Mouse (Mus musculus) kidney, embryonic 14.5 days (tissue): ENCODE results near the gene Myh9. TPM values are rescaled to one million over a fixed set of nuclear protein-coding genes. Genes with fewer than 3 reads are reported as not detected.

Source experiments
- ATAC-seq: fragments of 200-750 bp; cut with Nextera tagmentation; 2 replicates; pipeline ENCODE4 v1.8.0; 2017; ENCODE audit warnings: moderate number of reproducible peaks, mild to moderate bottlenecking, moderate TSS enrichment, moderate library complexity; ENCODE audit not compliant: low FRiP score, low TSS enrichment
- H3K27ac ChIP-seq: fragments of 300-500 bp; sonication (generic); 2 replicates; pipeline ENCODE4 v1.5.1; 2014; ENCODE audit warnings: low read depth, mild to moderate bottlenecking, low read length, moderate library complexity, mixed read lengths
- H3K27me3 ChIP-seq: fragments of 300-500 bp; sonication (generic); 2 replicates; pipeline ENCODE4 v1.6.1; 2014; ENCODE audit warnings: mild to moderate bottlenecking, low read length; ENCODE audit not compliant: control insufficient read depth, insufficient read depth
- H3K36me3 ChIP-seq: fragments of 300-500 bp; sonication (generic); 2 replicates; pipeline ENCODE4 v1.6.1; 2014; ENCODE audit warnings: low read length, mixed read lengths; ENCODE audit not compliant: control insufficient read depth, insufficient read depth
- H3K4me1 ChIP-seq: fragments of 300-500 bp; sonication (generic); 2 replicates; pipeline ENCODE4 v1.6.1; 2014; ENCODE audit warnings: low read length, mixed read lengths; ENCODE audit not compliant: control insufficient read depth, insufficient read depth
- H3K4me2 ChIP-seq: fragments of 300-500 bp; sonication (generic); replicated peaks from 2 replicates; pipeline ENCODE4 v1.6.1; 2014; ENCODE audit warnings: low read depth, mild to moderate bottlenecking, low read length
- H3K4me3 ChIP-seq: fragments of 300-500 bp; sonication (generic); 2 replicates; pipeline ENCODE4 v1.5.1; 2014; ENCODE audit warnings: mild to moderate bottlenecking, low read length
- H3K9ac ChIP-seq: fragments of 300-500 bp; sonication (generic); 2 replicates; pipeline ENCODE4 v1.6.1; 2014; ENCODE audit warnings: low read depth, mild to moderate bottlenecking, low read length, moderate library complexity
- H3K9me3 ChIP-seq: fragments of 300-500 bp; sonication (generic); 2 replicates; pipeline ENCODE4 v1.6.1; 2016; ENCODE audit warnings: low read length; ENCODE audit not compliant: control insufficient read depth
- WGBS: fragments of 180-500 bp; shearing (Covaris S2); extraction: QIAGEN DNeasy Blood & Tissue Kit; methylation state at CpG from one replicate; pipeline ENCODE4 v1.1.7; 2014; 5-methylcytosine and 5-hydroxymethylcytosine counted together
- polyA plus RNA-seq: library from polyadenylated mRNA; unstranded; fragments of >200 nt; fragmentation: Nextera tagmentation; extraction: Ambion mirVana; gene quantifications from 2 replicates; pipeline ENCODE4 v1.2.1, GENCODE M21; 2014

The Myh9 gene
- polyA plus RNA-seq, 1 experiment from 2014 or later, result 72.3 TPM

DNA sequence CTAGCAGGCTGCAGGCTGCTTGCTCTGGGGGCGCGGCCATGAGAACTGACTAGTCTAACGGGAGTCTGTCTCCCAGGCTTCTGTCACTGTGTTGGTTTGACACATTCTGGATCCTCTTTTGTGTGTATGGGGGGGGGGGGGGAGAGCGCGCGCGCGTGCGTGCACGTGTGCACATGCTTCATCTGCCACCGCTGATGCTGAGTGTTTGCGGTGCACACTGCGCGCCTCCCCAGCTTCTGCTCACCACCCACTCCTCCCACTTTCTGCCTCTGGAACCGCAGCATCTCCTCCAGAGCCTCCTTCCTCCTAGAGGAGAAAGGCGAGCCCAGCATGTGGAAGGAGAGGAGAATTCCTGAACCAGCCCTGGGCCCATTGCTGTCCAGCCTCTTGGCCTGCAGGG lies 81.9 kb downstream of the Myh9 start:
- Histone ChIP-seq H3K9ac (no peak overlapping the region), H3K27me3 (no peaks in the 10 kb centered on the region), H3K4me1 (no peaks in the 10 kb centered on the region), H3K9me3 (no peaks in the 10 kb centered on the region), H3K4me2 (no peak overlapping the region), H3K4me3 (no peak overlapping the region), H3K27ac (no peak overlapping the region), H3K36me3 (peaks cover 55% of the 10 kb centered on the region)
- no peak for ATAC-seq
- 94% methylated on average over 15 of the region's 16 CpGs for WGBS

- Histone ChIP-seq H3K4me1 (no peaks in the 10 kb centered on the region), H3K27me3 (no peaks in the 10 kb centered on the region), H3K9ac (no peak overlapping the region), H3K4me2 (no peak overlapping the region), H3K9me3 (no peaks in the 10 kb centered on the region), H3K36me3 (peaks cover 31% of the 10 kb centered on the region), H3K27ac (no peak overlapping the region), H3K4me3 (no peak overlapping the region)
- no peak for ATAC-seq
- 80% methylated on average over 4 of the region's 4 CpGs for WGBS
These were observed 84.3 kb downstream of the Myh9 start for GRCm38 (mm10) chr15:77757586-77758226.

DNA sequence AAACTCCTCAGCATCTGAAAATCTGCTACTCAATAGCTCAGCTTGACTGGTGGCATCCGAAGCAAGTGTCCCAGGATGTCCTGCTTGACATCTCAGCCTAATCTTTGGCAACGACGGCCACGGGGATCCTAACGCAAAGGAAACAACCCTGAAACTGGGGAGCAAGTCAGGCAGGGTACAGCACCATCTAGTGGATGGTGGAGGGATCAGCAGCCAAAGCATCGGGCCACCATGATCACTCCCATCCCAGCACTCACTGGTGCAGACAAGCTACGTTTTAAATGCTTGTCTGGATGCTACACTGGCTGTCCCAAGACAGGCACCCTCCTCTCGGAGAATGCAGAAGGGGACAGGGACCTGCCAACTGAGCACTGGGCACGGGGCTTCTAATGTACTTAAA lies 85.1 kb downstream of the Myh9 start, which contains the start of gene Apol8:
Gene Apol8 (minus strand): TSS at position 156 of the 400 bp plus-strand sequence.
- H3K4me1 ChIP-seq, result no peaks in the 10 kb centered on the region
- no peaks in the 10 kb centered on the region for H3K27me3 ChIP-seq
- peaks cover 23% of the 10 kb centered on the region for H3K36me3 ChIP-seq
- WGBS, result 7% methylated on average over 9 of the region's 9 CpGs
- no peak within 1 kb of the TSS for H3K4me3 ChIP-seq
- H3K9ac ChIP-seq, result no peak within 1 kb of the TSS
- no peak within 1 kb of the TSS for H3K27ac ChIP-seq
- no peak for ATAC-seq
- H3K9me3 ChIP-seq, result no peaks in the 10 kb centered on the region
- no peak within 1 kb of the TSS; the same call in 1 of the 2 replicates for H3K4me2 ChIP-seq

DNA sequence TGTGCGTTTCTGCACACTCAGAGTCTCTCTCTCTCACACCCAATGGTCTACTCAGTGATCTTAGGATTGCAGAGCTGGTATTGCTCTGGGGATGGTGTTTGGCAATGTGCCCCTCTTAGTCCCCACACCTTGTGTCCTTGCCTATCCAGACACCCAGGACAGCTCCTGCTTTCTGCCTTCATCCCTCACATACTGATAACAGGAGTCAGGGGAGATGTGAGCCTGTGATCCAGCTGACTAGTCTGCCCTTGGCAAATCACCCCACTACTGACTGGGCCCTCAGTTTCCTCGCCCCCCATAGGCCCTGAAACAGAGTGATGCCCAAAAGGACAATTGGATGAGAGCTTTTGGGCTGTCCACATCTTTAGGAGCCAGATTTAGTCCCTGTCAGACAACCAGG lies 85.9 kb downstream of the Myh9 start:
- Histone ChIP-seq H3K9me3 (no peaks in the 10 kb centered on the region), H3K4me1 (no peaks in the 10 kb centered on the region), H3K27ac (no peak overlapping the region), H3K36me3 (peaks cover 15% of the 10 kb centered on the region), H3K27me3 (no peaks in the 10 kb centered on the region), H3K9ac (no peak overlapping the region), H3K4me2 (no peak overlapping the region), H3K4me3 (no peak overlapping the region)
- 71% methylated on average over 2 of the region's 2 CpGs for WGBS
- no peak for ATAC-seq

DNA sequence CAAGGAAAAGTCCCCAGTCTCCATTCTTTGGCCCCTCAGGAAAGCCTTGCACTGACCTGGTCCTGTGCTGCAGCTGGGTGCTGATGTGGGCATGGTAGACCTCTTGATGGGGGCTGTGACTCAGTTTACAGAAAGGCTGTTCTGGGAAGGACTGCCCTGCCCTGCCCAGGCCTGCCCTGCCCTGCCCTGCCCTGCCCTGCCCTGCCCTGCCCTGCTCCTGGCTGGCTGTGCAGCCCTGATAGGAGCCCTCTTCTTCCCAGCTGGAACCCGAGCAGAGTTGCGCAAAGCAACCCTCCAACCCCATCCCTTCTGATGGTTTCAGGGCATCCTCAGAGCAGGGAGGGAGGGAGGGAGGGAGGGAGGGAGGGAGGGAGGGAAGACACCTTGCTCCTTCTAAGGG lies 86.8 kb downstream of the Myh9 start:
- H3K27ac ChIP-seq, result no peak overlapping the region
- H3K9me3 ChIP-seq, result no peaks in the 10 kb centered on the region
- no peak overlapping the region for H3K4me2 ChIP-seq
- peaks cover 6% of the 10 kb centered on the region; the same call in 1 of the 2 replicates for H3K36me3 ChIP-seq
- no peak for ATAC-seq
- H3K4me1 ChIP-seq, result no peaks in the 10 kb centered on the region
- no peaks in the 10 kb centered on the region for H3K27me3 ChIP-seq
- no peak overlapping the region for H3K9ac ChIP-seq
- WGBS, result 50% methylated on average over 2 of the region's 2 CpGs
- H3K4me3 ChIP-seq, result no peak overlapping the region

- H3K9ac ChIP-seq, result no peak overlapping the region
- ATAC-seq, result no peak
These were observed 89.5 kb downstream of the Myh9 start for GRCm38 (mm10) chr15:77752443-77752842.

GRCm38 (mm10) chr15:77750461-77750860 lies 91.5 kb downstream of the Myh9 start:
- no peak overlapping the region for H3K4me3 ChIP-seq
- no peak for ATAC-seq
- no peak overlapping the region for H3K9ac ChIP-seq
- no peak overlapping the region for H3K4me2 ChIP-seq
- no peaks in the 10 kb centered on the region for H3K36me3 ChIP-seq
- 29% methylated on average over 1 of the region's 1 CpGs for WGBS
- H3K4me1 ChIP-seq, result no peaks in the 10 kb centered on the region
- H3K9me3 ChIP-seq, result no peaks in the 10 kb centered on the region; the same call in 1 of the 2 replicates
- no peaks in the 10 kb centered on the region for H3K27me3 ChIP-seq
- H3K27ac ChIP-seq, result no peak overlapping the region

More at GRCm38 (mm10) chr15:77752443-77752842, 89.5 kb downstream of the Myh9 start:
- 47% methylated on average over 11 of the region's 11 CpGs for WGBS
- no peaks in the 10 kb centered on the region for H3K36me3 ChIP-seq
- no peaks in the 10 kb centered on the region; the same call in 1 of the 2 replicates for H3K9me3 ChIP-seq
- H3K4me1 ChIP-seq, result no peaks in the 10 kb centered on the region
- no peak overlapping the region for H3K4me3 ChIP-seq
- no peaks in the 10 kb centered on the region for H3K27me3 ChIP-seq
- H3K27ac ChIP-seq, result no peak overlapping the region
- H3K4me2 ChIP-seq, result no peak overlapping the region

DNA sequence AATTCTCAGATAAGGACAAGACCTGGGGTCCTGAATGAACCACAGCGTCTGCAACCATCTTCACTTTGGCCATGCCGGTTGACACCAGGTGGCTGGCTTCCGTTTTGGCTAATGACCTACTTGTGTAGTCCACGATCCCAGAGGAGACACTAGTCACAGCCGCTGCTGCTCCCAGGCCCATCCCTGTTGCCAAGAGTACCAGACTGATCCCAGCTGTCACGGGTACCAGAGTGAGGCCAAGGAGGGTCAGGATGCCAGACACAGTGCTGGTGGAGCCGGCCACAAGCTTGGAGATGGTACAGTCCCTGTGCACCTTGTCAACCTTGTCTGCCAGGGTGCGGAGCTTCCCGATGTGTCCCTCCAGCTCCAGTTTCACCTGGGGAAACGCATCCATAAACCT lies 92.3 kb downstream of the Myh9 start:
- Histone ChIP-seq H3K4me2 (no peak overlapping the region), H3K36me3 (no peaks in the 10 kb centered on the region), H3K4me3 (no peak overlapping the region), H3K27me3 (no peaks in the 10 kb centered on the region), H3K4me1 (no peaks in the 10 kb centered on the region), H3K9me3 (no peaks in the 10 kb centered on the region; the same call in 1 of the 2 replicates), H3K27ac (no peak overlapping the region), H3K9ac (no peak overlapping the region)
- ATAC-seq, result no peak
- 92% methylated on average over 10 of the region's 10 CpGs for WGBS

DNA sequence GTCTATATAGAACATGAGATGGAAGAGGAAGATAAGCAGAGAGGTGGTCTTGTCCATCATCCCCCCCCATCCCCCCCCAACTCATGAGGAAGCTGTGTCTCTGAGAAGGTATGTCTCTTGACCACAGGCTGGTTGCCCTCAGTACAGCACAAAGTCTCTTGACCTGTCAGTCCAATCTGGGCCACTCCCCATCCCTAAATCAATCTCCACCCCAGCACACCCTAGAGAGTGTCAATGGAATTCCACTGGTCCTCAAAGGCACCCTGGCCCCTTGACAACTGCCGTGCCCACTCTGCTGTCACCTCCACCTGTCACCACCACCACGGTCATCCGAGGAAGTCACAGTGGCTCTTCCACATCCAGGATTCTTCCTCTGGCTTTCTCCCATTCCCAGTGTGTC lies 93.6 kb downstream of the Myh9 start:
- no peak overlapping the region for H3K4me3 ChIP-seq
- H3K27me3 ChIP-seq, result no peaks in the 10 kb centered on the region
- no peaks in the 10 kb centered on the region for H3K4me1 ChIP-seq
- H3K4me2 ChIP-seq, result no peak overlapping the region
- WGBS, result 90% methylated on average over 3 of the region's 3 CpGs
- H3K9ac ChIP-seq, result no peak overlapping the region
- no peaks in the 10 kb centered on the region for H3K36me3 ChIP-seq
- H3K27ac ChIP-seq, result no peak overlapping the region
- H3K9me3 ChIP-seq, result no peaks in the 10 kb centered on the region; the same call in 1 of the 2 replicates
- ATAC-seq, result no peak
